Mouse (Mus musculus) limb, embryonic 15.5 days (tissue): ENCODE data around the gene Dnajb4. TPM values are rescaled to one million over a fixed set of nuclear protein-coding genes. Genes with fewer than 3 reads are reported as not detected.
"Not testable (repeated sequence)": the region's sequence is repeated elsewhere in the genome, so short reads cannot be mapped to it uniquely, and the experiment has no call there.

Experiments
- ATAC-seq: fragments of 200-750 bp; cut with Nextera tagmentation; 2 replicates; pipeline ENCODE4 v1.8.0; 2017; ENCODE audit warnings: low read depth, moderate TSS enrichment; ENCODE audit not compliant: insufficient number of reproducible peaks, low FRiP score, low TSS enrichment
- H3K27ac ChIP-seq: fragments of 300-500 bp; sonication (generic); 2 replicates; pipeline ENCODE4 v1.5.1; 2015; ENCODE audit warnings: moderate library complexity, mild to moderate bottlenecking, inconsistent platforms
- H3K27me3 ChIP-seq: fragments of 300-500 bp; sonication (generic); 2 replicates; pipeline ENCODE4 v1.6.1; 2015; ENCODE audit warnings: inconsistent platforms
- H3K36me3 ChIP-seq: fragments of 300-500 bp; sonication (generic); 2 replicates; pipeline ENCODE4 v1.6.1; 2015; ENCODE audit warnings: inconsistent platforms
- H3K4me1 ChIP-seq: fragments of 300-500 bp; sonication (generic); 2 replicates; pipeline ENCODE4 v1.6.1; 2015; ENCODE audit warnings: inconsistent platforms
- H3K4me2 ChIP-seq: fragments of 300-500 bp; sonication (generic); 2 replicates; pipeline ENCODE4 v1.6.1; 2015; ENCODE audit warnings: mild to moderate bottlenecking, inconsistent platforms
- H3K4me3 ChIP-seq: fragments of 300-500 bp; sonication (generic); 2 replicates; pipeline ENCODE4 v1.5.1; 2015; ENCODE audit warnings: mild to moderate bottlenecking, inconsistent platforms
- H3K9ac ChIP-seq: fragments of 300-500 bp; sonication (generic); 2 replicates; pipeline ENCODE4 v1.6.1; 2015; ENCODE audit warnings: inconsistent platforms
- H3K9me3 ChIP-seq: fragments of 300-500 bp; sonication (generic); 2 replicates; pipeline ENCODE4 v1.6.1; 2016; ENCODE audit warnings: inconsistent platforms
- WGBS: fragments of 180-500 bp; shearing (Covaris S2); methylation state at CpG from one replicate; pipeline ENCODE4 v1.1.7; 2015; 5-methylcytosine and 5-hydroxymethylcytosine counted together
- polyA plus RNA-seq: library from polyadenylated mRNA; unstranded; fragments of >200 nt; fragmentation: Nextera tagmentation; extraction: Ambion mirVana; gene quantifications from 2 replicates; pipeline ENCODE4 v1.2.1, GENCODE M21; 2015

Dnajb4 gene
- polyA plus RNA-seq, 1 experiment from 2014 or later, result 39.3 TPM

- Histone ChIP-seq H3K4me3 (no peak overlapping the region), H3K27me3 (no peaks in the 10 kb centered on the region), H3K4me2 (no peak overlapping the region), H3K9me3 (no peaks in the 10 kb centered on the region), H3K36me3 (0 out of 2 replicates have a peak, but pooled peaks cover 5% of the 10 kb centered on the region), H3K27ac (no peak overlapping the region), H3K4me1 (peaks cover 3% of the 10 kb centered on the region; the same call in 1 of the 2 replicates), H3K9ac (no peak overlapping the region)
- ATAC-seq, result no peak
- WGBS, result 84% methylated on average over 3 of the region's 3 CpGs
These were observed 5.5 kb downstream of the Dnajb4 start for GRCm38 (mm10) chr3:152204577-152204976.

DNA sequence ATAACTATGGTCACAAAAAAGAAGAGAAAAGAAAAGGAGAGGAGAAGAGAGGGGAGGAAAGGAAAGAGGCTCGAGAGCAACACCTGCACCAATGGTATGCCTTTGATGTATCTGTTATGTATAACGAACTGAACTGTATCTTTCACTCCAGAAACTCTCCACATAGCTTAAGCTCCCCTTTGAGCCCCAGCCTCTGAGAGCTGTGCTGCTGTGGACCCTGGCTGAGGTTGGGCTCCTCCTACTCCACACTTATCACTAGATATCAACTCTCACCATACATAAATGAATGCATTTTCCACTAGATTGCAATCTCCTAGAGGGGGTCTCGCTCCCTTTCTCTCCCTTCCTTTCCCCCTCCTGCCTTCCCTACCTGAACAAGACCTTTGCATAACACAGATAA lies 6.1 kb downstream of the Dnajb4 start:
- Histone ChIP-seq H3K36me3 (0 out of 2 replicates have a peak, but pooled peaks cover 5% of the 10 kb centered on the region), H3K9ac (no peak overlapping the region), H3K4me3 (no peak overlapping the region), H3K27ac (no peak overlapping the region), H3K4me2 (no peak overlapping the region), H3K27me3 (no peaks in the 10 kb centered on the region), H3K9me3 (no peaks in the 10 kb centered on the region), H3K4me1 (peaks cover 3% of the 10 kb centered on the region; the same call in 1 of the 2 replicates)
- no peak for ATAC-seq
- 46% methylated on average over 3 of the region's 3 CpGs for WGBS

GRCm38 (mm10) chr3:152203411-152203810 lies 6.7 kb downstream of the Dnajb4 start:
- no peak overlapping the region for H3K4me3 ChIP-seq
- no peaks in the 10 kb centered on the region for H3K9me3 ChIP-seq
- H3K4me2 ChIP-seq, result no peak overlapping the region
- H3K27me3 ChIP-seq, result no peaks in the 10 kb centered on the region
- no peak overlapping the region for H3K27ac ChIP-seq
- H3K36me3 ChIP-seq, result 0 out of 2 replicates have a peak, but pooled peaks cover 5% of the 10 kb centered on the region
- H3K4me1 ChIP-seq, result 0 out of 2 replicates have a peak, but pooled peaks cover under 1% of the 10 kb centered on the region
- WGBS, result 88% methylated on average over 6 of the region's 6 CpGs
- H3K9ac ChIP-seq, result no peak overlapping the region
- ATAC-seq, result no peak

GRCm38 (mm10) chr3:152202942-152203341 lies 7.2 kb downstream of the Dnajb4 start:
- Histone ChIP-seq H3K4me1 (no peaks in the 10 kb centered on the region), H3K36me3 (0 out of 2 replicates have a peak, but pooled peaks cover 5% of the 10 kb centered on the region), H3K9me3 (no peaks in the 10 kb centered on the region), H3K9ac (no peak overlapping the region), H3K4me2 (no peak overlapping the region), H3K4me3 (no peak overlapping the region), H3K27ac (no peak overlapping the region), H3K27me3 (no peaks in the 10 kb centered on the region)
- no peak for ATAC-seq

DNA sequence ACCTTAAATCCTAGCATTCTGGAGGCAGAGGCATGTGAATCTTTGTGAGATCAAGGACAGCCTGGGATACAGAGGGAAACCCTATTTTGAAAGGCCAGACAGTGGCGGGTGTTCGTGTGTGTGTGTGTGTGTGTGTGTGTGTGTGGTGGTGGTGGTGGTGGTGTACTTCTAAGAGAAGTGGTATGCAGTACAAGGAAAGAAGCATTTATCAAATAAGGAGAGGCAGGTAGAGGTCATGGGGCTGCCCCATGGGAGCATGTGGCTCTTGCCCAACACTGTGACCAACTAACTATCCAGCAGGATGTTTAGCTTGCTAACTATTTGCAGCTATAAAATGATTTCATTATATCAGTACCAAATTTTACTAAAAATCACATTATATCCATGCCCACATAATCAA lies 8.5 kb downstream of the Dnajb4 start:
- no peak overlapping the region for H3K9ac ChIP-seq
- H3K27ac ChIP-seq, result no peak overlapping the region
- 70% methylated on average over 2 of the region's 2 CpGs for WGBS
- H3K27me3 ChIP-seq, result no peaks in the 10 kb centered on the region
- no peak for ATAC-seq
- H3K4me2 ChIP-seq, result no peak overlapping the region
- H3K36me3 ChIP-seq, result no peaks in the 10 kb centered on the region
- H3K4me1 ChIP-seq, result no peaks in the 10 kb centered on the region
- H3K4me3 ChIP-seq, result no peak overlapping the region
- no peaks in the 10 kb centered on the region for H3K9me3 ChIP-seq

GRCm38 (mm10) chr3:152201181-152201580 lies 8.9 kb downstream of the Dnajb4 start:
- Histone ChIP-seq H3K27me3 (no peaks in the 10 kb centered on the region), H3K9me3 (no peaks in the 10 kb centered on the region), H3K4me1 (no peaks in the 10 kb centered on the region), H3K9ac (no peak overlapping the region), H3K36me3 (no peaks in the 10 kb centered on the region), H3K4me2 (no peak overlapping the region), H3K27ac (no peak overlapping the region), H3K4me3 (no peak overlapping the region)
- WGBS, result 77% methylated on average over 3 of the region's 3 CpGs
- ATAC-seq, result no peak

GRCm38 (mm10) chr3:152199125-152199524 lies 11.0 kb downstream of the Dnajb4 start:
- no peaks in the 10 kb centered on the region for H3K4me1 ChIP-seq
- WGBS, result 68% methylated on average over 3 of the region's 3 CpGs
- H3K27ac ChIP-seq, result no peak overlapping the region
- H3K27me3 ChIP-seq, result no peaks in the 10 kb centered on the region
- H3K9ac ChIP-seq, result no peak overlapping the region
- H3K4me2 ChIP-seq, result no peak overlapping the region
- no peaks in the 10 kb centered on the region for H3K9me3 ChIP-seq
- no peak for ATAC-seq
- H3K4me3 ChIP-seq, result no peak overlapping the region
- H3K36me3 ChIP-seq, result no peaks in the 10 kb centered on the region

DNA sequence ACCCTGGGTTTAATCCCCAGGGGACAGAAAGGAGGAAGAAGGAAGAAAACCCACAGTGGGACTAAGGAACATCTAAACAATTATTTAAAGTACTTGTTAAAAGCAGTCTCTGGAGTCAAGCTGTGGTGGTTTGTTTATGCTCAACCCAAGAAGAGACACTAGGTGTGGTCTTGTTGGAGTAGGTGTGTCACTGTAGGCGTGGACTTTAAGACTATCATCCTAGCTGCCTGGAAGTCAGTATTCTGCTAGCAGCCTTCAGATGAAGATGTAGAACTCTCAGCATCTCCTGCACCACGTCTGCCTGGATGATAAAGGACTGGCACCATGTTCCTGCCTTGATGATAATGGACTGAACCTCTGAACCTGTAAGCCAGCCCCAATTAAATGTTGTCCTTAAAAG lies 12.9 kb downstream of the Dnajb4 start:
- not testable (repeated sequence) for H3K9me3 ChIP-seq, H3K27ac ChIP-seq, H3K27me3 ChIP-seq, H3K4me2 ChIP-seq, H3K36me3 ChIP-seq, H3K9ac ChIP-seq, ATAC-seq, H3K4me1 ChIP-seq, H3K4me3 ChIP-seq
- WGBS, result 33% methylated on average over 2 of the region's 2 CpGs

- peak overlapping the region; percentile 41 for H3K4me2 ChIP-seq
- H3K9ac ChIP-seq, result peak overlapping the region; percentile 35
- peaks cover 13% of the 10 kb centered on the region; the same call in 1 of the 2 replicates for H3K4me1 ChIP-seq
- H3K27ac ChIP-seq, result peak overlapping the region; percentile 91
- H3K27me3 ChIP-seq, result no peaks in the 10 kb centered on the region
- under 1% methylated on average over 17 of the region's 17 CpGs for WGBS
- H3K36me3 ChIP-seq, result no peaks in the 10 kb centered on the region
- no peaks in the 10 kb centered on the region for H3K9me3 ChIP-seq
- H3K4me3 ChIP-seq, result peak overlapping the region; percentile 51
- ATAC-seq, result peak; percentile 97
These were observed 16.4 kb downstream of the Dnajb4 start for GRCm38 (mm10) chr3:152193635-152194097.

DNA sequence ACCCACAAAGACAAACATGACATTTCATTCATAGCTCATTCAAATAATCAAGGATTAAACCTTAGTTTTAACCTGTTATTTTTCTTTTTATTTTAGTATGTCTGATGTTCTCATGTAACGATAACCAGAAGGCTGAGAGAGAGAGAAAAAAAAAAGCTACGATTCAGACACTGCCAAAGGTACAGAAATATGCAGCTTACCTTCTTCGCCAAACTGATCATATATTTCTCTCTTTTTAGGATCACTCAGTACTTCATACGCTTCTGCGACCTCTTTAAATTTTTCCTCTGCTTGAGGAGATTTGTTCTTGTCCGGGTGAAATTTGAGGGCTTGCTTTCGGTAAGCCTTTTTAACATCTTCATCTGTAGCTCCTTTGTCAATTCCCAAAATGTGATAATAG lies 16.9 kb downstream of the Dnajb4 start:
- Histone ChIP-seq H3K36me3 (no peaks in the 10 kb centered on the region), H3K4me1 (peaks cover 13% of the 10 kb centered on the region; the same call in 1 of the 2 replicates), H3K9me3 (no peaks in the 10 kb centered on the region), H3K9ac (peak overlapping the region; percentile 35), H3K4me2 (peak overlapping the region; percentile 41), H3K27ac (peak overlapping the region; percentile 91), H3K27me3 (no peaks in the 10 kb centered on the region), H3K4me3 (peak overlapping the region; percentile 51)
- no peak for ATAC-seq
- under 1% methylated on average over 7 of the region's 7 CpGs for WGBS

- Histone ChIP-seq H3K4me3 (peak overlapping the region; percentile 49), H3K9ac (peak overlapping the region; percentile 29; the same call in 1 of the 2 replicates), H3K36me3 (no peaks in the 10 kb centered on the region), H3K27ac (peak overlapping the region; percentile 91), H3K4me2 (peak overlapping the region; percentile 52), H3K9me3 (no peaks in the 10 kb centered on the region), H3K4me1 (peaks cover 13% of the 10 kb centered on the region; the same call in 1 of the 2 replicates), H3K27me3 (no peaks in the 10 kb centered on the region)
- 2% methylated on average over 11 of the region's 11 CpGs for WGBS
- no peak for ATAC-seq
These were observed 17.7 kb downstream of the Dnajb4 start for GRCm38 (mm10) chr3:152192238-152192931.

DNA sequence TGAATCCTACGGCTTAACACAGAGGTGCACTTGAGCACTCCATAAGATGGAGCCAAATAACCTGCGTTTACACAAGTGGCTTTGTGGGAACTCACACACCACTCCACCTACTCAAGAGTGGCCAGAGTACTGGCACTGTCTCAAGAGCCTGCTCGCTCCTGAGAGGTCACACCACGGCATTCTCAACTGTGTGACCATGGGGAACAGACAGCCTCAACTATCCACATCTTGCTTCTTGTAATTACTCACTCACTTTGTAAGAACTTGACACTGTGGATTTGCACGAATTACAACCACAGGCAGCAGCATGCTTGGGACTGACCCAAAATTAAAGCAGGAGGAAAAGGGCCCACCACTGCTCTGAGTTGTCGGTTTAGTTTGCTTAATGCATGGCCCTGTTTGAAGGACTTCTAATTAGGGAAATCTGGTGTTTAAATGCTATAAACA lies 18.3 kb downstream of the Dnajb4 start:
- Histone ChIP-seq H3K9me3 (no peaks in the 10 kb centered on the region), H3K4me2 (peak overlapping the region; percentile 52), H3K4me3 (peak overlapping the region; percentile 49), H3K4me1 (peaks cover 13% of the 10 kb centered on the region; the same call in 1 of the 2 replicates), H3K9ac (peak overlapping the region; percentile 29; the same call in 1 of the 2 replicates), H3K36me3 (no peaks in the 10 kb centered on the region), H3K27ac (peak overlapping the region; percentile 91), H3K27me3 (no peaks in the 10 kb centered on the region)
- WGBS, result 2% methylated on average over 6 of the region's 6 CpGs
- peak; percentile 74; the same call in 1 of the 2 replicates for ATAC-seq
